Mouse (Mus musculus) embryonic stem cell, embryonic (primary cell): ENCODE data around the gene Pkd2l1.
"Not testable (repeated sequence)": the region's sequence is repeated elsewhere in the genome, so short reads cannot be mapped to it uniquely, and the experiment has no call there.

Source experiments
- CTCF ChIA-PET, 4 experiments: fragments of 300-600 bp in 2 of 4; fragments of 350-600 bp in 2 of 4; sonication (Branson Sonifier 250); formaldehyde crosslinking; loops; one replicate each; lab custom pipeline; 2022; ENCODE audit warnings: inconsistent platforms in 2 of 4; lab: Charles Lee
- POLR2A ChIA-PET, 4 experiments: fragments of 300-600 bp in 2 of 4; fragments of 350-600 bp in 2 of 4; sonication (Branson Sonifier 250); formaldehyde crosslinking; loops; one replicate each; lab custom pipeline; 2022; ENCODE audit warnings: antibody characterized with exemption in 4 of 4, inconsistent platforms in 1 of 4; lab: Charles Lee

Pkd2l1 gene

GRCm38 (mm10) chr19:44135960-44136485 lies 56.2 kb downstream of the Pkd2l1 start:
- ChIA-PET POLR2A (interaction anchor here in 3 of 4 experiments (0.6 to 1.8 kb wide), 19 partner anchors 9 to 461 kb away, joined by 3 to 12 read pairs (median 3); partner anchors contain the start of genes Chuk (in 3 of the 3), Bloc1s2 (in 2 of the 3) and Slc25a28 (in 1 of the 3)), CTCF (interaction anchor here in 2 of 4 experiments (0.6 to 1.3 kb wide), 2 partner anchors 24 to 1089 kb away, joined by 3 read pairs; no protein-coding TSS in a partner anchor)

- ChIA-PET CTCF (interaction anchor here in 2 of 4 experiments (0.6 to 1.3 kb wide), 2 partner anchors 24 to 1090 kb away, joined by 3 read pairs; no protein-coding TSS in a partner anchor), POLR2A (interaction anchor here in 3 of 4 experiments (0.6 to 1.8 kb wide), 19 partner anchors 9 to 460 kb away, joined by 3 to 12 read pairs (median 3); partner anchors contain the start of genes Chuk (in 3 of the 3), Bloc1s2 (in 2 of the 3) and Slc25a28 (in 1 of the 3))
These were observed 56.9 kb downstream of the Pkd2l1 start, which contains the start of gene Cwf19l1 for GRCm38 (mm10) chr19:44135072-44135959. Gene Cwf19l1, minus strand, starts transcription at chr19:44135876.

DNA sequence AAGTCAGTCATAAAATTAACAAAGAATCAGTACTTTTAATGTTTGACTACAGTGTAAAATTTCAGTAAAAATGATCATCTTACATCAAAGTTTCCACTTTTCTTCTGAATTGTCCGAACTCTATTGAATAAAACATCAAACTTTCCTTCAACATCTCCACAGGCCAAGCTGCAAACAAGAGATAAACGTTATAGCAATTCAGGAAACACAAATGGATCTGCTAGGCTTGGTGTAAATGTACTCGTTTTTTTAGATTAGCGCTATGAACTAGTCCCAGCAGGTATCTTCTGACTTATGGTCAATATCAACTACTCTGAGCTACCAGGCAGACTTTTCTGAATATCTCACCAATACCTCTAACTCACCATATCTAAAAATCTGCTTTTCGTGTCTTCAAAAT lies 59.3 kb downstream of the Pkd2l1 start:
- POLR2A ChIA-PET, result interaction anchor here in 1 of 4 experiments (0.9 kb wide), 1 partner anchor 19 kb away, joined by 3 read pairs; no protein-coding TSS in a partner anchor
- CTCF ChIA-PET, result no interaction called here

- CTCF ChIA-PET, result no interaction called here
- POLR2A ChIA-PET, result interaction anchor here in 1 of 4 experiments (0.8 to 1.5 kb wide), 5 partner anchors 10 to 21 kb away, joined by 3 to 7 read pairs (median 3); partner anchors contain the start of gene Chuk
These were observed 63.7 kb downstream of the Pkd2l1 start for GRCm38 (mm10) chr19:44128560-44128959.

- POLR2A ChIA-PET, result interaction anchor here in 1 of 4 experiments (0.8 to 1.5 kb wide), 5 partner anchors 10 to 40 kb away, joined by 3 to 10 read pairs (median 3); partner anchors contain the start of gene Chuk
- CTCF ChIA-PET, result no interaction called here
These were observed 64.3 kb downstream of the Pkd2l1 start for GRCm38 (mm10) chr19:44127729-44128497.

- ChIA-PET CTCF (no interaction called here), POLR2A (interaction anchor here in 1 of 4 experiments (0.6 to 2.4 kb wide), 3 partner anchors 14 to 1883 kb away, joined by 3 to 10 read pairs (median 3); partner anchors contain the start of gene Chuk)
These were observed 71.1 kb downstream of the Pkd2l1 start for GRCm38 (mm10) chr19:44121137-44121536.

- POLR2A ChIA-PET, result interaction anchor here in 2 of 4 experiments (0.6 to 1.6 kb wide), 4 partner anchors 11 to 1883 kb away, joined by 3 to 5 read pairs (median 4); partner anchors contain the start of gene Chuk (in 1 of the 2)
- CTCF ChIA-PET, result not testable (repeated sequence)
These were observed 71.6 kb downstream of the Pkd2l1 start for GRCm38 (mm10) chr19:44120686-44121085.

GRCm38 (mm10) chr19:44117793-44118192 lies 74.4 kb downstream of the Pkd2l1 start:
- CTCF ChIA-PET, result no interaction called here
- POLR2A ChIA-PET, result interaction anchor here in 2 of 4 experiments (0.8 to 2.1 kb wide), 7 partner anchors 10 to 197 kb away, joined by 3 to 8 read pairs (median 3); partner anchors contain the start of genes Chuk (in 2 of the 2) and Cwf19l1 (in 1 of the 2)

DNA sequence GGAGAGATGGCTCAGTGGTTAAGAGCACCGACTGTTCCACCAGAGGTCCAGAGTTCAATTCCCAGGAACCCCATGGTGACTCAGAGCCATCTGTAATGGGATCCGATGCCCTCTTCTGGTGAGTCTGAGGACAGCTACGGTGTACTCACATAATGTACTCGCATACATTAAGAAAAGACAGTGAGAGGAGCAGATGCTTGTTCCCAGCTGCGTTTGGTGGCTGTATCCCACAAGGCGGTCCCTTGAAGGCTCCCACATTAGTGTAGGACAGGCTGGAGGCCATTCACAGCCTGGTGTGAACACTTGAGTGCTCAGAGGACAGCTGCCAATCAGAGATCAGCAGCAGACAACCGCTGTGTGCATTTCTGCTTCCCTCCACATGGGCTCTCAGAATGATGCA lies 80.5 kb downstream of the Pkd2l1 start:
- CTCF ChIA-PET, result interaction anchor here in 3 of 4 experiments (0.6 to 1.3 kb wide), 4 partner anchors 24 to 273 kb away, joined by 3 read pairs; partner anchors contain the start of gene Cwf19l1 (in 1 of the 3)
- POLR2A ChIA-PET, result interaction anchor here in 3 of 4 experiments (0.5 to 2.4 kb wide), 8 partner anchors 8 to 465 kb away, joined by 3 to 10 read pairs (median 3); no protein-coding TSS in a partner anchor

DNA sequence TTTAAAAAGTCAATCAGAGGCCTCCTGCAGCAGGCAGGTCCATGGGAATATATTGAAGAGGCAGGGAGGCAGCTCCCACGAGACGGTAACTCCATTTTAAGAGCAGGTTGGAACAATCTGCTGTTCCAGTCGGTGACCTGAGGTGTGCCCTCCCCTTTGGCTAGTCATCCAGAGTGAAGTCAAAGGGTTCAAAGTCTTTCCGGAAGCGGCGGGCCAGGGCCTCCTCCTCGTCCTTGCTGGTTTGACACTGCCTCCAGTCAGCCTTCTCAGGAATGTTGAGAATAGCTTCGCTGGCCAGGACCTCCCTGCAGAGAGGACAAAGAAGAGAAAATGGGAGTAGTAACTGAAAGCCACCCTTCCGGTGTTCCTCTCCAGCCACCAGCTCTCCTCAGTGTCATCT lies 81.9 kb downstream of the Pkd2l1 start:
- POLR2A ChIA-PET, result interaction anchor here in 3 of 4 experiments (0.5 to 1.3 kb wide), 6 partner anchors 9 to 276 kb away, joined by 3 to 5 read pairs (median 3); partner anchors contain the start of gene Cwf19l1 (in 1 of the 3)
- CTCF ChIA-PET, result no interaction called here

- ChIA-PET POLR2A (interaction anchor here in 3 of 4 experiments (0.8 to 1.4 kb wide), 4 partner anchors 11 to 279 kb away, joined by 3 to 5 read pairs (median 4); partner anchors contain the start of gene Cwf19l1 (in 1 of the 3)), CTCF (interaction anchor here in 2 of 4 experiments (0.5 to 1.0 kb wide), 3 partner anchors 41 to 378 kb away, joined by 3 to 4 read pairs (median 3); no protein-coding TSS in a partner anchor)
These were observed 83.2 kb downstream of the Pkd2l1 start for GRCm38 (mm10) chr19:44108996-44109395.

DNA sequence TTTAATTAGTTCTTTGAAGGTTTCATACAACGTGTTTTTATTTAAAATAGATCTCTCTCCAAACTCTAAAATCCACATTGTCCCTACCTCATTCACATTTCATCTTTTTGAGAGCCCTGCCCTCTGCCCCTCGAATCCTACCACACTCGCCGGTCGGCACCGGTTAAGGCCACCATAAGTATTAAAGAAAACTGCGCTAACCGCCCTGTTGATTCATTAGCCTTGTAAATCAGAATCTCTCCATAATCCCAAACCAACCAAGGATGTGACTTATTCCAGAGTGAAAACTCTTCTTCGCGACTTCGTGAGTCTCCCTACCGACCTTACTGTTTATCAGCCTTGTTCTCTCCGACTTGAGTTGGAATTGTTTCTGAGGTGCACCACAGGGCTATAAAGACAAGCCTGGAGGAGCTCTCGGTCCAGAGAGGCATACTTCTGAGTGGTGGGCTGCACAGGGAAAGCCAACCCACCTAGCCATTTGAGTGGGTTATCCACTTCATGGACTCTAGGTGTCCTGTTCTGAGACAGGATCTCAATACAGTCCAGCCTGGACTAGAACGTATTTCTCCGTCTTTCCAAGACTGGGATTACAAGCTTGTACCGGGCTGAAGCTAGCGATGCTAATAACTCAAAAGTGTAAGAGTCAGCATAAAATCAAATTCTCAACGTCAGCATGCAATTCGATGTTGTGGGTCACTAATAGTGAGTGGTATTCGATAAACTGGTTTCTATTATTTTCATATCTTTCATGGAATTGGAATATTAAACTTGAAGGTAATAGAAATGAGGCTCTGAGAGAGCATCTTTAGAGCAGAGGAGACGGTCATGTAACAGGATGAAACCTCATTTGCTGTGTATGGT lies 84.4 kb downstream of the Pkd2l1 start:
- ChIA-PET POLR2A (interaction anchor here in 3 of 4 experiments (0.7 to 2.0 kb wide), 38 partner anchors 9 to 799 kb away, joined by 3 to 12 read pairs (median 4); partner anchors contain the start of genes Bloc1s2 (in 2 of the 3), Cpn1 (in 1 of the 3), Cwf19l1 (in 1 of the 3) and Slc25a28 (in 1 of the 3)), CTCF (interaction anchor here in 1 of 4 experiments (1.6 kb wide), 1 partner anchor 148 kb away, joined by 4 read pairs; no protein-coding TSS in a partner anchor)

DNA sequence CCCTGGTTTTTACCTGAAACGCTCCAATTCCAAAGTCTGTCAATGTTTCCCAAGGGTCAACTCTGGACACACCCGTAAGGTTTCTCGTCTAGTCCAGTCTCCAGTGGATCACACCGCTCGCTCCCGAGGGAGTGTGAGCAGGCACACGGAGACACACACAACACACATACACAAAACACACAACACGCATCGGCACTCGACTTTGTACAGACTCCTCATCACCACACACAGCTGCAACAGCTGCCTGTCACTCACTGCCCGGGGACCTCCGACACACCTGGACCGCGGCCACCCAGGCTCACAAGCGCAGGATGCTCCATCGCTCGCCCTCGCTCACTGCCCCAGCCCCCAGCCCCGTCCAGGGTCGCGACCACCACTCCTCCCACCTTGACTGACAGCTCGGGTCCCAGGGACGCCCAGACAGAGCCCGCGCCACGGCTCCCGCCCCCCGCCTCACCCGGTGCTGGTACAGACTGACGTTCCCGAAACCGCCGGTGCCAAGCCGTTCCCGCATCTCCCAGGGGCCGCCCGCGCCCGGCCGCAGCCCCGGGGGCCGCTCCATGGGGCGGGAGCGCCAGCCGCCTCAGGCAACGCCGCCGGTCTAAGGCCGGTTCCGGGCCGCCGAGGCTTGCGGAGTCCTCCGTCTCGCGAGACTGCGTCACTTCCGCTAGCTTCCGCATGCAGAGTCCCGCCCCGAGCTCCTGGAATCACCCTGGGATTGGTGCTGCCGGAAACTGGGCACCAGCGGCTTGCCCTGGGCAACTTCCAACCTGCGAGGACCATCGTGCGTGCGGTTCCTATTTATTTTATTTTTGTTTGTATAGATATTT lies 85.2 kb downstream of the Pkd2l1 start, which contains the start of gene Chuk:
Chuk (minus strand) TSS at position 650 of the 830 bp plus-strand sequence.
- CTCF ChIA-PET, result interaction anchor here in 2 of 4 experiments (0.6 to 1.6 kb wide), 2 partner anchors 147 to 192 kb away, joined by 3 to 4 read pairs; no protein-coding TSS in a partner anchor
- POLR2A ChIA-PET, result interaction anchor here in 3 of 4 experiments (0.6 to 2.0 kb wide), 43 partner anchors 8 to 800 kb away, joined by 3 to 12 read pairs (median 4); partner anchors contain the start of genes Bloc1s2 (in 2 of the 3), Cwf19l1 (in 2 of the 3), Cpn1 (in 1 of the 3) and Slc25a28 (in 1 of the 3)

GRCm38 (mm10) chr19:44104393-44104792 lies 87.8 kb downstream of the Pkd2l1 start:
- ChIA-PET POLR2A (interaction anchor here in 2 of 4 experiments (0.9 to 2.1 kb wide), 2 partner anchors 9 to 13 kb away, joined by 3 to 7 read pairs; no protein-coding TSS in a partner anchor), CTCF (no interaction called here)

DNA sequence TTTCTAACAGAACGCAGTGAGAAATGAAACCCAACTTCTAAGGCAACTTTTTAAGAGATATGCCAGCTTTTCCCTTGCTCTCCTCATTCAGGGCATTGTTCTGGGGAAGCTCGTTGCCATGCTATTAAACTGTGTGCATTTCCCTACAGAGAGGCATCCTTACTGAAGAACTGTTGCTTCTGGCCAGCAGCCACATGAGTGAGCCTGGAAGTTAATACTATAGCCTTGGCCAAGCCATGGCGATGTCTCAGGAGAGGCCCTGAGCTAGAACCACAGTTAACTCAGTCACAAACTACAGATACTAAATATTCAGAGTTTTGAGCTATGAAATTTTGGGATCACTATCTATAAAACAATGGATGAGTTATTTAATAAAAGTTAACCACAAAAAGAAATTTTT lies 89.2 kb downstream of the Pkd2l1 start:
- ChIA-PET POLR2A (interaction anchor here in 3 of 4 experiments (0.7 to 1.8 kb wide), 9 partner anchors 9 to 209 kb away, joined by 3 to 7 read pairs (median 3); no protein-coding TSS in a partner anchor), CTCF (interaction anchor here in 1 of 4 experiments (0.6 kb wide), 1 partner anchor 237 kb away, joined by 9 read pairs; no protein-coding TSS in a partner anchor)
